ENCODE assay signal across 20 mouse cellular contexts in genomic region chr5:44917816-44918213, GRCm38 (mm10).
DNase-seq lines count a peak whose midpoint lies in the region; ATAC-seq and TF ChIP-seq lines count a peak whose summit lies in the region.
"Had no signal": no experiment of that assay in that cellular context is flagged by ENCODE, and none has a peak within 500 bp of the region (broad histone marks: within the 10 kb centered on the region; RNA-seq: fewer than 3 reads in every experiment).

No protein-coding gene starts in this region.

- H3K36me3 ChIP-seq in hindbrain, embryonic 13.5 days: no peaks in the 10 kb centered on the region
- H3K36me3 ChIP-seq in hindbrain, embryonic 16.5 days (ENCODE audit: control insufficient read depth, insufficient read depth, low read length): no peaks in the 10 kb centered on the region
- H3K36me3 ChIP-seq in midbrain, embryonic 12.5 days: no peaks in the 10 kb centered on the region
- H3K36me3 ChIP-seq in midbrain, embryonic 10.5 days: no peaks in the 10 kb centered on the region
- no peaks in the 10 kb centered on the region for H3K36me3 ChIP-seq in embryonic facial prominence, embryonic 10.5 days (replicated peaks)
- no peaks in the 10 kb centered on the region for H3K36me3 ChIP-seq in forebrain, postnatal 0 days (ENCODE audit: insufficient read depth)
- H3K36me3 ChIP-seq: heart, embryonic 13.5 days; liver, embryonic 12.5 days had no signal

- H3K9me3 ChIP-seq in hindbrain, embryonic 13.5 days: no peaks in the 10 kb centered on the region
- no peaks in the 10 kb centered on the region for H3K9me3 ChIP-seq in hindbrain, embryonic 16.5 days (ENCODE audit: control insufficient read depth, low read length)
- no peaks in the 10 kb centered on the region for H3K9me3 ChIP-seq in midbrain, embryonic 12.5 days
- no peaks in the 10 kb centered on the region for H3K9me3 ChIP-seq in midbrain, embryonic 10.5 days (replicated peaks)
- H3K9me3 ChIP-seq in embryonic facial prominence, embryonic 10.5 days: no peaks in the 10 kb centered on the region
- no peaks in the 10 kb centered on the region for H3K9me3 ChIP-seq in forebrain, postnatal 0 days (ENCODE audit: low read length)
- H3K9me3 ChIP-seq: heart, embryonic 13.5 days; liver, embryonic 12.5 days had no signal

- H3K4me3 ChIP-seq in hindbrain, embryonic 13.5 days: no peak overlapping the region
- no peak overlapping the region for H3K4me3 ChIP-seq in hindbrain, embryonic 16.5 days (ENCODE audit: low read length)
- H3K4me3 ChIP-seq in midbrain, embryonic 12.5 days: no peak overlapping the region
- H3K4me3 ChIP-seq in midbrain, embryonic 10.5 days: no peak overlapping the region
- H3K4me3 ChIP-seq in embryonic facial prominence, embryonic 10.5 days: no peak overlapping the region
- peak overlapping the region; percentile 2; the same call in 1 of the 2 replicates for H3K4me3 ChIP-seq in forebrain, postnatal 0 days (ENCODE audit: low read depth, low read length)
- H3K4me3 ChIP-seq: heart, adult 2 months; heart, embryonic 13.5 days; liver, embryonic 12.5 days had no signal

- no peaks in the 10 kb centered on the region for H3K27me3 ChIP-seq in hindbrain, embryonic 13.5 days
- H3K27me3 ChIP-seq in hindbrain, embryonic 16.5 days (replicated peaks; ENCODE audit: control insufficient read depth, insufficient read depth, low read length): no peaks in the 10 kb centered on the region
- no peaks in the 10 kb centered on the region for H3K27me3 ChIP-seq in midbrain, embryonic 12.5 days
- H3K27me3 ChIP-seq in midbrain, embryonic 10.5 days (ENCODE audit: low read depth, poor library complexity, severe bottlenecking): no peaks in the 10 kb centered on the region
- H3K27me3 ChIP-seq in embryonic facial prominence, embryonic 10.5 days (replicated peaks; ENCODE audit: low read depth, poor library complexity, severe bottlenecking): no peaks in the 10 kb centered on the region
- no peaks in the 10 kb centered on the region for H3K27me3 ChIP-seq in forebrain, postnatal 0 days (ENCODE audit: insufficient read depth, low read length)
- H3K27me3 ChIP-seq: heart, embryonic 13.5 days; liver, embryonic 12.5 days had no signal

- DNase-seq in midbrain, embryonic 10.5 days (ENCODE audit: low spot score): no peak
- DNase-seq in embryonic facial prominence, embryonic 10.5 days (ENCODE audit: low spot score): no peak
- DNase-seq in forebrain, postnatal 0 days: no peak
- DNase-seq in retina, postnatal 1 day: no peak
- no peak for DNase-seq in right cerebral cortex, postnatal 36 days (ENCODE audit: low spot score in 2 of 2)
- DNase-seq: adrenal gland, postnatal 25 days; cerebellum, adult 8-10 months; cerebellum, postnatal 36 days; gastrocnemius, postnatal 36 days; heart, adult 2 months; heart, postnatal 14 days; kidney, adult 8-10 months; lung, adult 18-20 months; lung, postnatal 10 days; thymus, adult 2 months had no signal

- no peak overlapping the region for H3K4me2 ChIP-seq in hindbrain, embryonic 13.5 days
- no peak overlapping the region for H3K4me2 ChIP-seq in hindbrain, embryonic 16.5 days (ENCODE audit: low read length)
- H3K4me2 ChIP-seq in midbrain, embryonic 12.5 days (replicated peaks): no peak overlapping the region
- H3K4me2 ChIP-seq in forebrain, postnatal 0 days (ENCODE audit: low read depth): no peak overlapping the region; the same call in 1 of the 2 replicates
- H3K4me2 ChIP-seq: heart, embryonic 13.5 days; liver, embryonic 12.5 days had no signal

- 0 out of 2 replicates have a peak, but pooled peaks have one; percentile 28 for ATAC-seq in hindbrain, embryonic 13.5 days (ENCODE audit: low FRiP score)
- no peak for ATAC-seq in hindbrain, embryonic 16.5 days
- ATAC-seq in midbrain, embryonic 12.5 days (ENCODE audit: low FRiP score, low read depth): peak; percentile 63; the same call in 1 of the 2 replicates
- ATAC-seq in forebrain, postnatal 0 days: no peak
- ATAC-seq: liver, embryonic 12.5 days had no signal

- no peak for TF ChIP-seq CTCF in forebrain, postnatal 0 days (IDR thresholded peaks at IDR 0.05; ENCODE audit: low read depth)

- WGBS in hindbrain, embryonic 13.5 days: 93% methylated on average over 6 of the region's 6 CpGs
- 90% methylated on average over 6 of the region's 6 CpGs for WGBS in hindbrain, embryonic 16.5 days
- 94% methylated on average over 6 of the region's 6 CpGs for WGBS in midbrain, embryonic 12.5 days
- whole genome bisulfite sequencing in midbrain, embryonic 10.5 days: 90% methylated on average over 6 of the region's 6 CpGs
- 95% methylated on average over 6 of the region's 6 CpGs for WGBS in embryonic facial prominence, embryonic 10.5 days
- WGBS in forebrain, postnatal 0 days: 93% methylated on average over 6 of the region's 6 CpGs

- H3K4me1 ChIP-seq in hindbrain, embryonic 13.5 days (replicated peaks): 0 out of 2 replicates have a peak, but pooled peaks cover 4% of the 10 kb centered on the region
- no peaks in the 10 kb centered on the region for H3K4me1 ChIP-seq in hindbrain, embryonic 16.5 days (ENCODE audit: control insufficient read depth, insufficient read depth, low read depth, low read length)
- peaks cover 6% of the 10 kb centered on the region; the same call in 1 of the 2 replicates for H3K4me1 ChIP-seq in midbrain, embryonic 12.5 days
- peaks cover 4% of the 10 kb centered on the region; the same call in 1 of the 2 replicates for H3K4me1 ChIP-seq in midbrain, embryonic 10.5 days
- peaks cover 27% of the 10 kb centered on the region for H3K4me1 ChIP-seq in embryonic facial prominence, embryonic 10.5 days
- H3K4me1 ChIP-seq in forebrain, postnatal 0 days (ENCODE audit: insufficient read depth): no peaks in the 10 kb centered on the region
- H3K4me1 ChIP-seq: heart, embryonic 13.5 days; liver, embryonic 12.5 days had no signal

- H3K9ac ChIP-seq in hindbrain, embryonic 13.5 days: no peak overlapping the region
- no peak overlapping the region for H3K9ac ChIP-seq in hindbrain, embryonic 16.5 days (ENCODE audit: low read depth, low read length)
- no peak overlapping the region for H3K9ac ChIP-seq in midbrain, embryonic 12.5 days (replicated peaks)
- 0 out of 2 replicates have a peak overlapping the region, but pooled peaks have one; percentile 7 for H3K9ac ChIP-seq in forebrain, postnatal 0 days
- H3K9ac ChIP-seq: heart, embryonic 13.5 days; liver, embryonic 12.5 days had no signal

- no peak overlapping the region for H3K27ac ChIP-seq in hindbrain, embryonic 13.5 days
- H3K27ac ChIP-seq in hindbrain, embryonic 16.5 days (ENCODE audit: low read depth, low read length): no peak overlapping the region
- no peak overlapping the region for H3K27ac ChIP-seq in midbrain, embryonic 12.5 days (replicated peaks)
- no peak overlapping the region for H3K27ac ChIP-seq in midbrain, embryonic 10.5 days (replicated peaks)
- peak overlapping the region; percentile 51; the same call in 1 of the 2 replicates for H3K27ac ChIP-seq in embryonic facial prominence, embryonic 10.5 days (replicated peaks)
- no peak overlapping the region for H3K27ac ChIP-seq in forebrain, postnatal 0 days (ENCODE audit: low read depth, low read length)
- H3K27ac ChIP-seq: heart, adult 2 months; heart, embryonic 13.5 days; liver, embryonic 12.5 days had no signal

Comparison
In these comparisons a context has a peak if more than half of its experiments do, and no peak if none do; other contexts are left out.
1. ATAC-seq: peak in hindbrain, embryonic 13.5 days (single experiment) and midbrain, embryonic 12.5 days (single experiment); none in hindbrain, embryonic 16.5 days (single experiment) and forebrain, postnatal 0 days (single experiment).